In the genomic region with DNA sequence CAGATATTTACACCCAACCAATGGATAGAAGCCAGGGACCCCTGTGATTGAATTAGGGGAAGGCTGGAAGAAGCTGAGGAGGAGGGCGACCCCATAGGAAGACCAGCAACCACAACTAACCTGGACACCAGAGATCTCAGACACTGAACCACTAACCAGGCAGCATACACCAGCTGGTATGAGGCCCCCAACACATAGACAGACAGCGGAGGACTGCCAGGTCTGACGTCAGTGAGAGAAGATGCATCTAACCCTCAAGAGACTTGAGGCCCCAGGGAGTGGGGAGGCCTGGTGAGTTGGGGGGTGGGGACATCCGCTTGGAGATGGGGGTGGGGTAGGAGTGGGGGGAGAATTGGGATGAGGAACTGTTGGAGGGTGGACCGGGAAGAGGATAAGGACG, we compare ENCODE assay signal across 1 mouse cellular context.
TF ChIP-seq lines count a peak whose summit lies in the region.

No protein-coding gene starts in this region.

TF ChIP-seq in CH12.LX, 34 proteins besides CTCF, POLR2A, EP300 and RAD21:
- TF ChIP-seq CHD2 (IDR thresholded peaks at IDR 0.05; ENCODE audit: low read length) (peak; percentile 81), HCFC1 (IDR thresholded peaks at IDR 0.05; ENCODE audit: low read depth, low read length) (peak; percentile 28), MAZ (IDR thresholded peaks at IDR 0.05; ENCODE audit: low read depth, low read length) (peak; percentile 72; the same call in 1 of the 2 replicates), TCF12 (IDR thresholded peaks at IDR 0.05; ENCODE audit: low read depth, low read length) (peak; percentile 51; the same call in 1 of the 2 replicates), ZC3H11A (IDR thresholded peaks at IDR 0.05; ENCODE audit: low read depth, low read length) (no peak), ETS1 (conservative IDR thresholded peaks at IDR 0.05; ENCODE audit: low read depth, low read length) (peak; percentile 75), ELF1 (IDR thresholded peaks at IDR 0.05; ENCODE audit: low read depth, low read length) (no peak), BHLHE40 (IDR thresholded peaks at IDR 0.05; ENCODE audit: low read depth, low read length) (no peak)
